Mouse (Mus musculus) liver, embryonic 14.5 days (tissue): ENCODE data around the gene Slc9a7. TPM values are rescaled to one million over a fixed set of nuclear protein-coding genes. Genes with fewer than 3 reads are reported as not detected.

Experiments
- ATAC-seq: fragments of 200-750 bp; cut with Nextera tagmentation; 2 replicates; pipeline ENCODE4 v1.8.0; 2017; ENCODE audit warnings: moderate number of reproducible peaks, mild to moderate bottlenecking, moderate library complexity; ENCODE audit not compliant: insufficient read depth
- DNase-seq, 3 experiments: peaks; one replicate each; pipeline ENCODE4 v3.0.0-alpha.2; 2012 to 2013; ENCODE audit warnings: low read depth in 3 of 3, low spot score in 3 of 3
- H3K27ac ChIP-seq: fragments of 300-500 bp; sonication (generic); 2 replicates; pipeline ENCODE4 v1.5.1; 2014; ENCODE audit warnings: moderate library complexity, mild to moderate bottlenecking, control low read depth, inconsistent platforms
- H3K27me3 ChIP-seq: fragments of 300-500 bp; sonication (generic); 2 replicates; pipeline ENCODE4 v1.6.1; 2014; ENCODE audit warnings: mild to moderate bottlenecking, low read length, moderate library complexity; ENCODE audit not compliant: control insufficient read depth, insufficient read depth
- H3K36me3 ChIP-seq: fragments of 300-500 bp; sonication (generic); replicated peaks from 2 replicates; pipeline ENCODE4 v1.6.1; 2014; ENCODE audit warnings: low read depth; ENCODE audit not compliant: control insufficient read depth, insufficient read depth
- H3K4me1 ChIP-seq, 2 experiments: fragments of 200-500 bp in 1 of 2; fragments of 300-500 bp in 1 of 2; sonication (generic) in 1 of 2; replicated peaks; 2 replicates each; pipeline ENCODE4 v1.6.1; 2012 to 2014; ENCODE audit warnings: antibody characterized with exemption in 1 of 2, inconsistent platforms in 1 of 2, low read length in 1 of 2; ENCODE audit not compliant: control insufficient read depth in 2 of 2, insufficient read depth in 2 of 2
- H3K4me2 ChIP-seq: fragments of 300-500 bp; sonication (generic); 2 replicates; pipeline ENCODE4 v1.6.1; 2014; ENCODE audit warnings: low read depth, mild to moderate bottlenecking, control low read depth, moderate library complexity
- H3K4me3 ChIP-seq, 2 experiments: fragments of 200-500 bp in 1 of 2; fragments of 300-500 bp in 1 of 2; sonication (generic) in 1 of 2; 2 replicates each; pipeline ENCODE4 v1.5.1; 2012 to 2014; ENCODE audit warnings: low read depth in 2 of 2, low read length in 2 of 2, mild to moderate bottlenecking in 2 of 2, control low read depth in 1 of 2, inconsistent platforms in 1 of 2, moderate library complexity in 1 of 2; ENCODE audit not compliant: insufficient read depth in 1 of 2
- H3K9ac ChIP-seq: fragments of 300-500 bp; sonication (generic); replicated peaks from 2 replicates; pipeline ENCODE4 v1.6.1; 2014; ENCODE audit warnings: mild to moderate bottlenecking, control low read depth, moderate library complexity
- H3K9me3 ChIP-seq: fragments of 300-500 bp; sonication (generic); 2 replicates; pipeline ENCODE4 v1.6.1; 2016; ENCODE audit warnings: low read length, mixed read lengths; ENCODE audit not compliant: control insufficient read depth
- CTCF ChIP-seq: IDR thresholded peaks from 2 replicates; pipeline ENCODE4 v1.5.1; 2016; ENCODE audit warnings: antibody characterized with exemption, low read depth, control low read depth
- EP300 ChIP-seq: IDR thresholded peaks from 2 replicates; pipeline ENCODE4 v1.6.1; 2016; ENCODE audit warnings: antibody characterized with exemption, low read depth
- WGBS: fragments of 180-500 bp; shearing (Covaris S2); extraction: QIAGEN DNeasy Blood & Tissue Kit; methylation state at CpG from one replicate; pipeline ENCODE4 v1.1.7; 2014; ENCODE audit not compliant: insufficient replicate concordance; 5-methylcytosine and 5-hydroxymethylcytosine counted together
- polyA plus RNA-seq, 2 experiments: library from polyadenylated mRNA; depleted of rRNA in 1 of 2; stranded (reverse) in 1 of 2; unstranded in 1 of 2; fragments of >200 nt; fragmentation: Nextera tagmentation in 1 of 2; extraction: Ambion mirVana in 1 of 2; gene quantifications; 2 replicates each; pipeline versions ENCODE4 v1.2.1 to v1.2.3; 2012 to 2014

Gene Slc9a7
- polyA plus RNA-seq, 2 experiments, result 0.16 to 0.20 TPM

DNA sequence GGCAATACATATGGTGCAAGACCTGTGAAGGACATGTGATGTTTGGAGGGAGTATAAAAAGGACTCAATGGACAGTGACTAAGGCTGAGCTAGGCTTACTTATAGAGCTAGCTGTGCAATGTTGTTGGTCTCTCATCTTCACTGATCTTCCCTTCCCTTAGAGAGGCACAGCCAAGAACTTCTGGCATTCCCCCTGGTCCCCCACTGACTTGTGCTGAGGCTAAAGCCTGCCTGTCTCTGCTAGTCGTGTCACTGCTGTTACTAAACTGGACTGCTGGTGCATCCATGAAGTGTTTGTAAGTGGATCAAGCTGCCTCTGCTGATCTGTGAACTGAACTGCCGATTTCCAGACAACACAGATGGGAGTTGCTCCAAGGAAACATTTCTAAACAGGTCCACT lies 166.1 kb downstream of the Slc9a7 start:
- H3K4me2 ChIP-seq, result no peak overlapping the region
- H3K9me3 ChIP-seq, result no peaks in the 10 kb centered on the region
- H3K9ac ChIP-seq, result no peak overlapping the region
- H3K4me1 ChIP-seq, result no peaks in the 10 kb centered on the region
- no peak overlapping the region for H3K27ac ChIP-seq
- H3K36me3 ChIP-seq, result no peaks in the 10 kb centered on the region
- no peaks in the 10 kb centered on the region for H3K27me3 ChIP-seq
- 58% methylated on average over 2 of the region's 2 CpGs for WGBS
- no peak for DNase-seq
- TF ChIP-seq CTCF (no peak), EP300 (no peak)
- no peak overlapping the region for H3K4me3 ChIP-seq
- ATAC-seq, result no peak

DNA sequence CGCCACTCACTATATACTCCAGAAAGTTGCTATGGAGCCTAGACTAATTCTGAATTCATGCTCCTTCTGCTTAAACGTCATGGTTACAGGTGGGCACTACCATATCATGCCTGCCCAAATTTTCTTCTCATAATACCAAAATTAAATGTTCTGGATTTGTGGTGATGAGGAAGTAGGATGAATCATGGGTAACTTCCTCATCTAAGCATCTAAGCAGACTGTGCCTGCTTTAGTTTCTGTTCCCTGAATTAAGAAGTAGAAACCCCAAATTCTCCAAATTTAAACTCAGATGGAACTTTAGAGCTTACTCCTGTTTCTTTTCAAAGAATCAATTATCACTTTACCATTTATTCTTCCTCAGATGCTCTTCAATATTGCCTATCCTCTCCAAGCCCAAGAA lies 173.9 kb downstream of the Slc9a7 start:
- Histone ChIP-seq H3K4me3 (no peak overlapping the region), H3K9me3 (no peaks in the 10 kb centered on the region), H3K27ac (no peak overlapping the region), H3K9ac (no peak overlapping the region), H3K4me2 (no peak overlapping the region), H3K27me3 (no peaks in the 10 kb centered on the region), H3K36me3 (no peaks in the 10 kb centered on the region), H3K4me1 (no peaks in the 10 kb centered on the region)
- 41% methylated on average over 2 of the region's 2 CpGs for WGBS
- TF ChIP-seq EP300 (no peak), CTCF (no peak)
- ATAC-seq (no peak), DNase-seq (no peak)

DNA sequence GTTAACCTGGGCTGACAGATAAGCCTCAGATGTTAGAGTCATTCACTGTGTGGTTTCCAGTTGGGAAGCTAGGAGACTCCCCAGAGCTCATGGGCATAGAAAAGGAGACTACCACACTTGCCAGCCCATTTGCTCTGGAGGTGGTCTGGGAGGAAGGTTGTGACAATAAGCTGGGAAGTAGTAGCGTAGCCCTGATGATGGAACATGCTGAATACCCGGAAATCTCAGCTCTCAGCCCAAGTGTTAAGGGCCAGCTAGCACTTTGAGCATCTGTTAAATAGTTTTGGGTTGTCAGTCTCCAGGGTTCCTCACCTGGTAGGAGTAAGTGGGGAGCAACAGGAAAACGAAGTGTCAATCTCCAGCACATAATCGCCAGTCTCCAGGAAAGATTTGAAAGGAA lies 221.4 kb downstream of the Slc9a7 start:
- H3K9me3 ChIP-seq, result no peaks in the 10 kb centered on the region
- no peak overlapping the region for H3K4me3 ChIP-seq
- no peak overlapping the region for H3K27ac ChIP-seq
- no peaks in the 10 kb centered on the region for H3K36me3 ChIP-seq
- DNase-seq, result no peak
- no peaks in the 10 kb centered on the region for H3K27me3 ChIP-seq
- TF ChIP-seq CTCF (no peak), EP300 (no peak)
- no peak overlapping the region for H3K9ac ChIP-seq
- ATAC-seq, result no peak
- WGBS, result 47% methylated on average over 4 of the region's 4 CpGs
- H3K4me2 ChIP-seq, result no peak overlapping the region
- no peaks in the 10 kb centered on the region for H3K4me1 ChIP-seq

DNA sequence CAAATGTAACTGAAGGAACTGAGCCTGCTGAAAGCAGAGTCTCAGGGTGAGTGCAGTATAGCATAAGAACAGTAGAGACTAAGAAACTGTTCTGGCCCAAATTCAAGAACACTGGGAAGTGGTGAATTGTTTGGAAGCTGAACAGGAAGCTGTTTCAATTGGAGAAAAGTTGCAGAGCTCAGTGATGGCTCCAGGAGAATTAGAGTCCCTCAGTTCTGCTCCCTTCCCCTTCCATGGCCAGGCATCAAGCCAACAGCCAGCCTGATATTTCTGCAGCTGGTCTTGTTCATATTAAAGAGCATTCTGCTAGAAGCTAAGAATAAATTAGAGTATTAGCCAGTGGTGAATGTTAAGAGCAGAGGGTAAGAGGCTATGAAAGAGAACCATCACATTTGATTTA lies 225.0 kb downstream of the Slc9a7 start:
- no peak overlapping the region for H3K4me2 ChIP-seq
- H3K9me3 ChIP-seq, result no peaks in the 10 kb centered on the region
- H3K4me1 ChIP-seq, result no peaks in the 10 kb centered on the region
- no peak overlapping the region for H3K4me3 ChIP-seq
- no peaks in the 10 kb centered on the region for H3K36me3 ChIP-seq
- no peak for ATAC-seq
- DNase-seq, result no peak
- peaks cover under 1% of the 10 kb centered on the region; the same call in 1 of the 2 replicates for H3K27me3 ChIP-seq
- H3K27ac ChIP-seq, result no peak overlapping the region
- no peak for TF ChIP-seq EP300
- TF ChIP-seq CTCF, result no peak
- no peak overlapping the region for H3K9ac ChIP-seq

DNA sequence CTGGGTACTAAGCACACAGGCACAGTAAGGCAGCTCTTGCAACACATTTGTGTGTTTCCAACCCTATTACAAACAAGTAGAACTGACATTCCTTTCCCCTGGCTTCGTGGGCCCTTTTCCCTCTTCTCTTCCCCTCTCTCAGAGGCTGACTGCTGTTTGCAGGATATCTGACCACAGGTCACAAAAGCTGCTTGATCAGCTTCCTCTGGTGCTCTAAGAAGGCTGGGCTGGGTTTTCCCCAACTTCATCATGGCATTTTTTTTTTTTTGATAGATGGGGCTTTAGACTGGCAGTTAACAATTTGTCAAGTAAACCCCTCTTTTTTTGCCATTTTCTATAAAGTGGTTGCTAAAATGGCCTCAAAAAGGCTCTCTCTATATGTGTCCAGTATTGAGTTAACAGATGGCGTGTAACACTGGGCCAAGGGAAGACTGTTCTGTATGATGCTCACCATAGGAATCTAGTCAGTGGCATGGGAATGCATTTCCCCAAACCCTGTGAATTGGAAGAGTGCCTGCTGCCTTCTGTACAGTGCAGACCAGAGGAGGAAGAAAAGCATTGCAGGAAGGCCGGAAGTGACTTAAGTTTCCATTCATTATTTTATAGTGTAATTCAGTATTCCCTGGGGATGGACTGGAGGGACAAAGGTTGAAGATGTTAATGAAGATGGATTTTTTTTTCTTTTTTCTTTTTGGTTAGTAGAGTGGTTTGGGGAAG lies 229.7 kb downstream of the Slc9a7 start:
- no peaks in the 10 kb centered on the region for H3K9me3 ChIP-seq
- H3K36me3 ChIP-seq, result no peaks in the 10 kb centered on the region
- H3K27ac ChIP-seq, result no peak overlapping the region
- no peak for TF ChIP-seq CTCF
- no peak for TF ChIP-seq EP300
- no peaks in the 10 kb centered on the region for H3K4me1 ChIP-seq
- no peak for ATAC-seq
- H3K4me3 ChIP-seq, result no peak overlapping the region
- H3K9ac ChIP-seq, result no peak overlapping the region
- no peak overlapping the region for H3K4me2 ChIP-seq
- H3K27me3 ChIP-seq, result peaks cover 11% of the 10 kb centered on the region
- DNase-seq, result no peak
- 42% methylated on average over 3 of the region's 3 CpGs for WGBS
